Mouse (Mus musculus): ENCODE measurements around the gene Gm960. TPM values are rescaled to one million over a fixed set of nuclear protein-coding genes. Genes with fewer than 3 reads are reported as not detected.

The Gm960 gene
- polyA plus RNA-seq, 1 experiment from 2014 or later: 1.4 TPM

DNA sequence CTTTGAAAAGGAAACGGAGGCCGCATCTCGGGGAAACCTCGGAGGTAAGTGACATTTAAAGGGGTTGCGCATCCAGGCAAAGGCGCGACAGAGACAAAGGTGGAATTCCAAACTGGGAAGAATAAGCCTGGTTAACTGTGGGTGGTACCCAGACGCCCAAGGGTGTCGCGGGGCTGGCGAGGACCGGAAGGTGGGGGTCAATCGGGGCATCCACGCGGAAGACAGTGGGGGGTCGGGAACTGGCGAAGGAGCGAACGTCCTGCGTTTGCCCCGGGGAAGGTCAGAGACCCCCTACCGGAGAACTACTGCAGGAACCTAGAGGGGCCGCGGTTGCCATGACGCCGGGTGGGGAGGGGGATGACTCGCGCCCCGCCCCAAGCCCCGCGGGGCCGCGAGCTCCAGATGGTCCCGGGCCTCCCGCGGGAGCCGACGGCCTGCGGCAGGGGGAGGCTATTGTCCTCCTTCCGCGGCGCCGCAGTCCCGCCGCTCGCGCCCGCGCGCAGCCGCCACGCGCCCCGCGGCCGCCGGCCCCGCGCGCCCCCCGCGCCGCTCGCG, 13.2 kb upstream of the Gm960 start:
- ATAC-seq (ENCODE audit: extremely low read depth, insufficient number of reproducible peaks, low FRiP score, low TSS enrichment): no peak
- no peaks in the 10 kb centered on the region for H3K36me3 ChIP-seq
- under 1% methylated on average over 51 of the region's 65 CpGs for WGBS
- H3K9ac ChIP-seq: peak overlapping the region; percentile 72
- H3K27ac ChIP-seq (replicated peaks): no peak overlapping the region
- peak overlapping the region; percentile 93 for H3K4me2 ChIP-seq
- peaks cover 18% of the 10 kb centered on the region for H3K4me1 ChIP-seq
- H3K4me3 ChIP-seq: peak overlapping the region; percentile 62
- H3K27me3 ChIP-seq (replicated peaks): peaks cover 88% of the 10 kb centered on the region
- no peaks in the 10 kb centered on the region for H3K9me3 ChIP-seq

DNA sequence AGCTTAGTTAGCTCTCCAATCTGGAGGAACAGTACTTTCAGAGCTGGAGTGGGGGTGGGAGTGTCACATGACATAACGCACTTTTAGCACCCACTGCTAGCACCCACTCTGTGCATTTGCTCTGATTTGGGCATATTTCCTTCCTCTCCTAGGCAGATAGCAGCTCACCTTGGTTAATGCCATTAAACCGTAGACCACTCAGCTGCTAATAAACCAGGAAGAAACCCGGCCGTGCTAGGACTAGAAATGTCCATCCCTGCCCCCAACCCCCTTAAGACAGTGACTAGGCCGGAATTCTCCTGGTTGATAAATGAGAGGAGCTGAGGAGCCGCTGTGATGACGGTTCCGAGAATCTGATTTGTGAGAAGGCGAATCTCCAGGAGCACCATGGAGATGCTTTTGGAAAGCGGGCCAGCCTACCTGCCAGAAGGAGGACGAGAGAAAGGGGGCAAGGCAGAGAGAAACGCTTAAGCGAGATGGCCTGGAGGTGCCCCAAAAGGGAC, 12.7 kb upstream of the Gm960 start, which contains the start of gene Sptbn2:
Sptbn2 (plus strand) TSS at position 70 of the 503 bp plus-strand sequence.
- ATAC-seq (ENCODE audit: extremely low read depth, insufficient number of reproducible peaks, low FRiP score, low TSS enrichment): no peak
- H3K4me3 ChIP-seq: peak within 1 kb of the TSS; percentile 62
- no peak within 1 kb of the TSS for H3K27ac ChIP-seq (replicated peaks)
- no peaks in the 10 kb centered on the region for H3K36me3 ChIP-seq
- H3K9me3 ChIP-seq: no peaks in the 10 kb centered on the region
- peaks cover 18% of the 10 kb centered on the region for H3K4me1 ChIP-seq
- 12% methylated on average over 13 of the region's 13 CpGs for WGBS
- H3K9ac ChIP-seq: peak within 1 kb of the TSS; percentile 72
- H3K27me3 ChIP-seq (replicated peaks): peaks cover 84% of the 10 kb centered on the region
- peak within 1 kb of the TSS; percentile 93 for H3K4me2 ChIP-seq

DNA sequence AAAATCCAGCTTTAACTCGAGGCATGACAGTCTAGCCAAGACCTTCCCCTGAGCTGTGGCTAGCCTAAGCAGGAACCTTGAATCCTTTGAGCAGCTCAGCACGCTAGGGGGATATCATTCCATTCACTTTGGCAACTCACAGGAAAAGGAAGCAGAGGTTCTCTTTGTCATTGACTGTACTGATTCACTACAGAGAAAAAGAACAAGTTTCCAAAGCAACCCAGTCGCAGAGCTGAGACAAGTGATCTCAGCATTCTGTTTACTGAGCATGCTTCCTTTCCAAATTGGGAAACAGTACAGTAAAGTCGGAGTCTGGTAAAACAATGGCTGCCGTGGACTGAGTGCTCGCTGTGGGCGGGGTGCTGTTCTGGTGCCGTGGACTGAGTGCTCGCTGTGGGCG, 10.3 kb upstream of the Gm960 start:
- ATAC-seq (ENCODE audit: extremely low read depth, insufficient number of reproducible peaks, low FRiP score, low TSS enrichment): no peak
- H3K9me3 ChIP-seq: no peaks in the 10 kb centered on the region
- no peak overlapping the region for H3K9ac ChIP-seq
- peaks cover 72% of the 10 kb centered on the region for H3K27me3 ChIP-seq (replicated peaks)
- peaks cover 18% of the 10 kb centered on the region for H3K4me1 ChIP-seq
- H3K4me2 ChIP-seq: no peak overlapping the region
- no peak overlapping the region for H3K27ac ChIP-seq (replicated peaks)
- no peak overlapping the region for H3K4me3 ChIP-seq
- 78% methylated on average over 10 of the region's 10 CpGs for WGBS
- no peaks in the 10 kb centered on the region for H3K36me3 ChIP-seq

DNA sequence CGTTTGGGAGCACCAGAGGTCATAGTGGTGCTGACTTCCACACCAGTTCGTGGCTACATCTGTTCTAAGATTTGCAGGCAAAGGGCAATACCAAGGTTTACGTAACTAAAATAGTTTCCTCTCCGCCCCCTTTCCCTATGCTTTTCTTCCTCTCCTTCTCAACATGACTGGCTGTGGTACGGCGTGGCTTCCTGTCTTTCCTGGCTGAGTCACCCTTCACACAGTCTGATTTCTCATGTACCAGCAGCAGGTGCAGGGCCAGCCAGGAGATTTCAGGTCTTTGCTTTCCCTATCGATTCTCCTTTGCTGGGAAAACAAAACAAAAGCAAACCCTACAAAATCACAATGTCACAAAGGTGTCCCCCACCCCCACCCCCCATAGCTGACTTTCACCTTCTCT, 2.8 kb upstream of the Gm960 start:
- Histone ChIP-seq H3K36me3 (no peaks in the 10 kb centered on the region), H3K27me3 (replicated peaks) (peaks cover 83% of the 10 kb centered on the region), H3K9me3 (no peaks in the 10 kb centered on the region), H3K27ac (replicated peaks) (no peak overlapping the region), H3K4me3 (no peak overlapping the region), H3K4me2 (no peak overlapping the region), H3K4me1 (peaks cover 7% of the 10 kb centered on the region), H3K9ac (no peak overlapping the region)
- ATAC-seq (ENCODE audit: extremely low read depth, insufficient number of reproducible peaks, low FRiP score, low TSS enrichment): no peak
- 48% methylated on average over 7 of the region's 7 CpGs for WGBS

DNA sequence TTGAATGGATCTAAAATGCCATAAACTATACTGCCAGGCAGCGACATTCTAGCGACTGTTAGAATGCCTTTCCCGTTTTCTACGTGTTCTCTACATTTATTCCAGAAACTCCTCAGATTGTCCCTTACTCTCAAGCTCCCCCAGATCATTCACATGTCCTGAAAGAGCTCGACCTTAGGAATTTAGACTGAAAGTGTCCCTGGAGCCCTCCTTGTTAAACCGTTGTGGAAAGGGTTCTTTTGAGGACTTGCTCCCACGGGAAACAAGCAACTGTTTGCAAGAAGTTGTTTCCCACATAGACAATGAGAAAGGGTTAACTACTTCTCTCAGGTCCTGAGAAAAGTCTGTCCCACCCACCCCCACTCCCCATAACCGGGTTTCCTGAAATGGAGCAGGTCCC, 2.2 kb upstream of the Gm960 start:
- H3K9me3 ChIP-seq: no peaks in the 10 kb centered on the region
- H3K4me2 ChIP-seq: no peak overlapping the region
- no peak overlapping the region for H3K27ac ChIP-seq (replicated peaks)
- peaks cover 7% of the 10 kb centered on the region for H3K4me1 ChIP-seq
- H3K27me3 ChIP-seq (replicated peaks): peaks cover 83% of the 10 kb centered on the region
- WGBS: 69% methylated on average over 8 of the region's 8 CpGs
- no peak overlapping the region for H3K4me3 ChIP-seq
- no peak for ATAC-seq (ENCODE audit: extremely low read depth, insufficient number of reproducible peaks, low FRiP score, low TSS enrichment)
- H3K9ac ChIP-seq: no peak overlapping the region
- no peaks in the 10 kb centered on the region for H3K36me3 ChIP-seq

DNA sequence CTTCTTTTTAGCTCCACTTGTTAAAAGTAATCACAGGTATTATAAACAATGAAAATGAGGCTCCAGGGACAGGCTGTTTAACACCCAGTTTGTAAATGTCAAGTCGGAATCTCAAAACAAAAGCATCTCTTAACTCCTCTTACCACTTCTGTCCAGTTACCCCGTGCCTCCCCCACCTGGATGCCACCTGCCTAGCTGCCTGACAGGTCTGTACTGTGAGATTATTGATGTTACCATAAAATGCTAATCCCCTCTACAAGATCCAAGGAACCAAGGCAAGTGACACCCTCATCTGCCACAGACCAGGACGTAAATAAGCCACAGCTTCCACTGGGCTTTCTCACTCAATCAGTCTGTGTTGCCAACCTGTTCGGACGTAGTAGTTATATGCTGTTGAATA, 1.4 kb upstream of the Gm960 start:
- H3K27ac ChIP-seq (replicated peaks): no peak overlapping the region
- H3K4me1 ChIP-seq: peaks cover 7% of the 10 kb centered on the region
- H3K4me2 ChIP-seq: no peak overlapping the region
- no peaks in the 10 kb centered on the region for H3K9me3 ChIP-seq
- no peak for ATAC-seq (ENCODE audit: extremely low read depth, insufficient number of reproducible peaks, low FRiP score, low TSS enrichment)
- peaks cover 81% of the 10 kb centered on the region for H3K27me3 ChIP-seq (replicated peaks)
- 70% methylated on average over 5 of the region's 5 CpGs for WGBS
- H3K9ac ChIP-seq: no peak overlapping the region
- H3K36me3 ChIP-seq: no peaks in the 10 kb centered on the region
- no peak overlapping the region for H3K4me3 ChIP-seq

DNA sequence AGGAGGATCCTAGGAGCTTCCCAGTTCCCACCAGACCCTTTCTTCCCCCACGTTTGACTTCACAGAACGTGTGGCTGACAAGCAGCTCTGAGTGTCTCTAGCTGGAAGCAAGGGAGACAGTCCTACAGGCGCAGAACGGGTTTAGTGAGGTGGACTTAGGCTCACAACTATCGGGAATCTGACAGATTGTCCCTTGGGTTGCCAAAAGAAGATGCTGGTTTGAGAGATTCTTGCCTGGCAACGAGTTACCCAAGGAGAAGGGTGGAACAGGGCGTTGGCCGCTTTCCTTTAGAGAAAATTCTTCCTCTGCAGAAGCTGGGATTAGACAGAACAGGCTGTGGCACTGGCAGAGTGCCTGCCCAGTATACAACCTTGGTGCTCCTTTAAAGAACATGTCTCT, 388 bp upstream of the Gm960 start:
- Histone ChIP-seq H3K9me3 (no peaks in the 10 kb centered on the region), H3K4me1 (peaks cover 7% of the 10 kb centered on the region), H3K27me3 (replicated peaks) (peaks cover 81% of the 10 kb centered on the region), H3K27ac (replicated peaks) (no peak overlapping the region), H3K9ac (0 out of 2 replicates have a peak overlapping the region, but pooled peaks have one; percentile 79), H3K4me3 (peak overlapping the region; percentile 64), H3K4me2 (peak overlapping the region; percentile 92), H3K36me3 (no peaks in the 10 kb centered on the region)
- WGBS: 31% methylated on average over 8 of the region's 8 CpGs
- no peak for ATAC-seq (ENCODE audit: extremely low read depth, insufficient number of reproducible peaks, low FRiP score, low TSS enrichment)

DNA sequence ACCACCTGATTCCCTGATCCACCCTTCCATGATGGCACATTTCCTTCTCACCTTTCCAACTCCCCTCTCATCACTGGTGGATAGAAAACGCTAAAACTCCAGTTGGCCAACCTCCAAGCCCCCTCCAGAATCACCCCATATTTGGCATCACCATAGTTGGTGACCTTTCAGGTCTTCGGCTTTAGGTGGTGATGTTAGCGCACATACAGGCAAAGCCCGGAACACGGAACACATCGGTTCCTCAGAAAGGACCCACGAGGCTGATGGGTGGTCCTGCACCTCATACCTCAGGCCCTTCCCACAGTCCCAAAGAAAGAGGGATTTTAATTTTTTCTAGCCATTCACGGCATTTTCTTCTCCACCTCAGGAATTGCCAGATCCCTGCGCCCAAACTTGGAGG, 747 bp downstream of the Gm960 start:
- peak overlapping the region; percentile 64 for H3K4me3 ChIP-seq
- peak overlapping the region; percentile 79 for H3K9ac ChIP-seq

DNA sequence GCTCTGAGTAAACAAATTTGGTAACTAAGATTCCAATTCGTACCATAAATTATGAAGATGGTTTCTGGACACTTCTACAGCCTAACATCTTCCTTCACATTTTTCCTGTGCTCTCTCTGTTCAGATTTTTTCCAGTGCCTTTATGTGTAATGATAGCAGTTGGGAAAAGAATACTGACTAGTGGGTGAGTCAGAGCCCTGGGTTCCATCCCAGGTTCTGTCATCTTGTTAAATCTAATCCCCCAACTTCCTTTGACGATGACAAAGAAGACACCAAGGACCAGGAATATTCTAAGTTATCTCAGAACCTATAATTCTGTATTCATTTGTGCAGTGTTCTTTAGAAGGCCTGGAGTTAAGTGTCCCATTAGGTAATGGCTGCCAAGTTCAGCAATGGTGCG, 1.3 kb downstream of the Gm960 start:
- Histone ChIP-seq H3K4me1 (peaks cover 7% of the 10 kb centered on the region), H3K9me3 (no peaks in the 10 kb centered on the region), H3K9ac (no peak overlapping the region), H3K27me3 (replicated peaks) (peaks cover 75% of the 10 kb centered on the region), H3K4me2 (no peak overlapping the region), H3K4me3 (no peak overlapping the region), H3K36me3 (no peaks in the 10 kb centered on the region), H3K27ac (replicated peaks) (no peak overlapping the region)
- WGBS: 76% methylated on average over 3 of the region's 3 CpGs
- ATAC-seq (ENCODE audit: extremely low read depth, insufficient number of reproducible peaks, low FRiP score, low TSS enrichment): no peak

More for the DNA sequence above, 747 bp downstream of the Gm960 start:
- Histone ChIP-seq H3K27me3 (replicated peaks) (peaks cover 78% of the 10 kb centered on the region), H3K9me3 (no peaks in the 10 kb centered on the region), H3K4me1 (peaks cover 7% of the 10 kb centered on the region), H3K36me3 (no peaks in the 10 kb centered on the region), H3K4me2 (peak overlapping the region; percentile 92), H3K27ac (replicated peaks) (no peak overlapping the region)
- 76% methylated on average over 9 of the region's 9 CpGs for WGBS
- no peak for ATAC-seq (ENCODE audit: extremely low read depth, insufficient number of reproducible peaks, low FRiP score, low TSS enrichment)

DNA sequence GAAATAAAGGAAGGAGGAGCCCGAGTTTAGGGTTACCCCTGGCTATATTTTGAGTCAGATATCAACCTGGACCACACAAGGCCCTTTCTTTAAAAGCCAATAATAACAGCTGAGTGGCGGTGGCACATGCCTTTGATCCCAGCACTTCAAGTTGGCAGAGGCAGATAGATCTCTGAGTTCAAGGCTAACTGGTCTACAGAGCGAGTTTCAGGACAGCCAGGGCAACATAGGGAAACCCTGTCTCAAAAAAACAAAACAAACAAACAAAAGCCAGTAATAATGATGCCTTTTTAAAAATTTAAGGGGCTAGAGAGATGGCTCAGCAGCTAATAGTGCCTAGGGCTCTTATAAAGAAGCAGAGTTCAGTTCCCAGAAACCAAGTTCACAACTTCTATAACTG, 4.1 kb downstream of the Gm960 start:
- Histone ChIP-seq H3K4me2 (no peak overlapping the region), H3K27ac (replicated peaks) (no peak overlapping the region), H3K4me1 (peaks cover 7% of the 10 kb centered on the region), H3K27me3 (replicated peaks) (peaks cover 65% of the 10 kb centered on the region), H3K4me3 (no peak overlapping the region), H3K9ac (no peak overlapping the region), H3K36me3 (no peaks in the 10 kb centered on the region), H3K9me3 (no peaks in the 10 kb centered on the region)
- WGBS: 44% methylated on average over 3 of the region's 3 CpGs
- ATAC-seq (ENCODE audit: extremely low read depth, insufficient number of reproducible peaks, low FRiP score, low TSS enrichment): no peak

DNA sequence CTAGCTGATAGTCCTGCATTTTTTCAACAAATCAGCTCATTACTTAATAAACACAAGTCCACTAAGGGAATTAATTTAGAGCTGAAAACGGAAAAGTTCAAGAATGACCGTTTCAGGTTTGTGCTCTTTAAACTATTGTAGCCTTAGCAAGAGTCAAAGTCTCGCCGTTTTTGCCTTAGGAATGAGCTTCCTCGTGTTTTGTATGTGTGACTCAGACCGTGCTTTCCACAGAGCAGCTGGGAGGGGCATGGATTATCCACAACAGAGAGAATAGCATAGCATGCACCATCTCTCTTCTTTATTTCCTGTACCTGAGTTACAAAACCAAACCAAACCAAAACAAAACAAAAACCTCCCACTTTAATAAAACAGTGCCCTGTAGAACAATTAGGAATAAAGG, 26.1 kb downstream of the Gm960 start:
- Histone ChIP-seq H3K9me3 (no peaks in the 10 kb centered on the region), H3K27ac (replicated peaks) (no peak overlapping the region), H3K4me2 (no peak overlapping the region), H3K9ac (no peak overlapping the region), H3K27me3 (replicated peaks) (no peaks in the 10 kb centered on the region), H3K36me3 (no peaks in the 10 kb centered on the region), H3K4me3 (no peak overlapping the region), H3K4me1 (no peaks in the 10 kb centered on the region)
- no peak for ATAC-seq (ENCODE audit: extremely low read depth, insufficient number of reproducible peaks, low FRiP score, low TSS enrichment)
- WGBS: 62% methylated on average over 6 of the region's 6 CpGs

DNA sequence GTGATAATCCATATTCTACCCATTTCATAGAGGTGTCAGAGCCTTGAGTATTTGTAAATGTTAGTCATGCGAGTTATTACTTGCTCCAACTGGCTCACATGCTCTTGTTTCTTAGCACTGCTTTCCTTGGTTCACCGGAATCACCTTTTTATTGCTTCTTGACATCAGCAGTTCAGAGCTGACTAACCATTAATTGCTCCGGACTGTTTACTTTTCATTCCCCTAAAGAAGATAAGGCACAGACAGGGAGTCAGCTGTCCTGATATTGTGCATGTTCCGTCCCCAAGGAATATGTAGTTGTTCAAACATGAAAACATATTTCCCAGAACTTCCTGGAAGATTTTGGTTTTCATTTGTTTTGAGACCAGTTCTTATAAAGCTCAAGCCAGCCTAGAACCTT, 27.7 kb downstream of the Gm960 start:
- WGBS: 56% methylated on average over 4 of the region's 4 CpGs
- no peaks in the 10 kb centered on the region for H3K27me3 ChIP-seq (replicated peaks)
- H3K9me3 ChIP-seq: no peaks in the 10 kb centered on the region
- H3K27ac ChIP-seq (replicated peaks): no peak overlapping the region
- no peak for ATAC-seq (ENCODE audit: extremely low read depth, insufficient number of reproducible peaks, low FRiP score, low TSS enrichment)
- no peaks in the 10 kb centered on the region for H3K36me3 ChIP-seq
- no peak overlapping the region for H3K4me3 ChIP-seq
- no peaks in the 10 kb centered on the region for H3K4me1 ChIP-seq
- H3K4me2 ChIP-seq: no peak overlapping the region
- no peak overlapping the region for H3K9ac ChIP-seq
